Mouse (Mus musculus) stomach, postnatal 0 days (tissue): ENCODE measurements around the gene Snap91.

ENCODE experiments used
- CTCF ChIP-seq: IDR thresholded peaks from 2 replicates; pipeline ENCODE4 v1.5.1; 2016; ENCODE audit warnings: antibody characterized with exemption, low read depth, mild to moderate bottlenecking, moderate library complexity
- EP300 ChIP-seq: optimal IDR thresholded peaks from 2 replicates; pipeline ENCODE3; 2016; ENCODE audit warnings: antibody characterized with exemption

GRCm38 (mm10) chr9:86795236-86795635 lies 85.2 kb downstream of the Snap91 start:
- TF ChIP-seq CTCF (no peak), EP300 (no peak)
